Mouse (Mus musculus) kidney, embryonic 16.5 days (tissue): Measurements from ENCODE around the gene Itga3. TPM values are rescaled to one million over a fixed set of nuclear protein-coding genes. Genes with fewer than 3 reads are reported as not detected.
A peak's percentile ranks its signal among the peaks of the same experiment; 100 is the strongest.

ENCODE experiments used
- ATAC-seq: fragments of 200-750 bp; cut with Nextera tagmentation; 2 replicates; pipeline ENCODE4 v1.8.0; 2017; ENCODE audit warnings: moderate TSS enrichment; ENCODE audit not compliant: low FRiP score, low TSS enrichment
- H3K27ac ChIP-seq: fragments of 300-500 bp; sonication (generic); 2 replicates; pipeline ENCODE4 v1.5.1; 2014; ENCODE audit warnings: low read length
- H3K27me3 ChIP-seq: fragments of 300-500 bp; sonication (generic); 2 replicates; pipeline ENCODE4 v1.6.1; 2014; ENCODE audit warnings: low read length, control low read depth, mixed read lengths; ENCODE audit not compliant: insufficient read depth
- H3K36me3 ChIP-seq: fragments of 300-500 bp; sonication (generic); 2 replicates; pipeline ENCODE4 v1.6.1; 2014; ENCODE audit warnings: low read length, control low read depth, mixed read lengths; ENCODE audit not compliant: insufficient read depth
- H3K4me1 ChIP-seq: fragments of 300-500 bp; sonication (generic); 2 replicates; pipeline ENCODE4 v1.6.1; 2014; ENCODE audit warnings: low read length, control low read depth, mixed read lengths; ENCODE audit not compliant: insufficient read depth
- H3K4me2 ChIP-seq: fragments of 300-500 bp; sonication (generic); replicated peaks from 2 replicates; pipeline ENCODE4 v1.6.1; 2014; ENCODE audit warnings: low read depth, low read length
- H3K4me3 ChIP-seq: fragments of 300-500 bp; sonication (generic); 2 replicates; pipeline ENCODE4 v1.5.1; 2014; ENCODE audit warnings: mild to moderate bottlenecking, low read length
- H3K9ac ChIP-seq: fragments of 300-500 bp; sonication (generic); replicated peaks from 2 replicates; pipeline ENCODE4 v1.6.1; 2014; ENCODE audit warnings: low read length
- H3K9me3 ChIP-seq: fragments of 300-500 bp; sonication (generic); 2 replicates; pipeline ENCODE4 v1.6.1; 2016; ENCODE audit warnings: low read length, control low read depth
- whole genome bisulfite sequencing: fragments of 180-500 bp; shearing (Covaris S2); extraction: QIAGEN DNeasy Blood & Tissue Kit; methylation state at CpG from one replicate; pipeline ENCODE4 v1.1.7; 2014; 5-methylcytosine and 5-hydroxymethylcytosine counted together
- polyA plus RNA-seq: library from polyadenylated mRNA; unstranded; fragments of >200 nt; fragmentation: Nextera tagmentation; extraction: Ambion mirVana; gene quantifications from 2 replicates; pipeline ENCODE4 v1.2.1, GENCODE M21; 2015

Itga3 gene
- polyA plus RNA-seq, 1 experiment from 2014 or later, result 25.8 TPM

DNA sequence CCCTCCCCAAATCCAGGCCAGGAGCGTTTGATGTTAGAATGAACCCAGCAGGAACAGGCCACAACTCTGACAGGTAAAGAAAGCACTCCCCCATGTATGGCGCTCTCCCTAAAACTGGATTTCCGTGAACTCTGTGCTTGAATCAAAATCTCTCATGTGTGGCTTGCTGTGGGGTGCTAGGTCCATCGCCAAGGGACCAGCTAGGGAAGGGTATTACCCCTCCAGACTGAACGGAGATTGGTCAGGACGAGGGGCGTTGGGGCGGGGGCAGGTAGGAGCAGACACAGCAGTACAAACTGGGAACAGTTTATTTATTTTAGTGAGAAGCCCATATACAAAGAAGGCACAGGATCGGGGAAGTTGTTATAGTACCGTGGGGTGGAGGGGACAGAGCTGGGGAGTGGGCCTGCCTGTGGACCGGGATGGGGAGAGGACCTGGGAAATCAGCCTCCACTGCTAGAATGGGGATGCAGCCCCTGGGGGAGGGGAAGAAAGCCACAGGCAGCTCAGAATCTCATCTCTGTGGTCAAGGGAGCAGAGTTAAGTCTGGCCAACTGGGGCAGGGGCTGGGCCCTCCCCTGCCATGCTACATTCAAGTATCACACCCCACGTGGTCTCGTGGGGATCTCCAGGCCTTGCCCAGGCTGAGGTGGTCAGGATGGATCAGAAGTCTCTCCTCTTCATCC is 32.3 kb downstream of the Itga3 start:
- Histone ChIP-seq H3K4me1 (peaks cover 22% of the 10 kb centered on the region), H3K36me3 (peaks cover 8% of the 10 kb centered on the region; the same call in 1 of the 2 replicates), H3K4me2 (no peak overlapping the region), H3K27ac (peak overlapping the region; percentile 1; the same call in 1 of the 2 replicates), H3K9me3 (no peaks in the 10 kb centered on the region), H3K9ac (no peak overlapping the region), H3K27me3 (no peaks in the 10 kb centered on the region), H3K4me3 (no peak overlapping the region)
- ATAC-seq, result no peak
- 48% methylated on average over 13 of the region's 13 CpGs for WGBS

DNA sequence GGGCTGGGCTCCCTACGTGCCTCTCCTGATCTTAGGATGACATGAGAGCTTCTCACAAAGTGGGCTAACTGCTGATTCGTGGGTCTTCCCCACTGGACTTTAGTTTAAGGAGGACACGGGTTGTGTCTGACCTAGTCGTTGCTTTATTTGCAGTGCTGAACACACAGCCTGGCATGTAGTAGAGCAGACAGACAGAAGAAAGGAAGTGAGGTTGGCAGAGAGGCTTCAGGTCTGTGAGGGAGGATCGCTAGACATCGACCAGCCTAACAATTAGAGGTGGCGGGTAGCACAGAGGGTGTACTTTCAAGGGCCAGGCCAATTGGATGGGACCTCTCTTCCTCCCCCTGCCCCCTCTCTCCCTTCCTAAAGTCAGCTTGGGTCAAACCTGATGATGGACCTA is 33.0 kb downstream of the Itga3 start:
- no peak overlapping the region for H3K27ac ChIP-seq
- no peak overlapping the region for H3K4me2 ChIP-seq
- H3K9me3 ChIP-seq, result no peaks in the 10 kb centered on the region
- H3K36me3 ChIP-seq, result peaks cover 8% of the 10 kb centered on the region; the same call in 1 of the 2 replicates
- no peaks in the 10 kb centered on the region for H3K27me3 ChIP-seq
- no peak for ATAC-seq
- H3K4me1 ChIP-seq, result peaks cover 22% of the 10 kb centered on the region
- H3K9ac ChIP-seq, result no peak overlapping the region
- H3K4me3 ChIP-seq, result no peak overlapping the region
- WGBS, result 48% methylated on average over 7 of the region's 7 CpGs

DNA sequence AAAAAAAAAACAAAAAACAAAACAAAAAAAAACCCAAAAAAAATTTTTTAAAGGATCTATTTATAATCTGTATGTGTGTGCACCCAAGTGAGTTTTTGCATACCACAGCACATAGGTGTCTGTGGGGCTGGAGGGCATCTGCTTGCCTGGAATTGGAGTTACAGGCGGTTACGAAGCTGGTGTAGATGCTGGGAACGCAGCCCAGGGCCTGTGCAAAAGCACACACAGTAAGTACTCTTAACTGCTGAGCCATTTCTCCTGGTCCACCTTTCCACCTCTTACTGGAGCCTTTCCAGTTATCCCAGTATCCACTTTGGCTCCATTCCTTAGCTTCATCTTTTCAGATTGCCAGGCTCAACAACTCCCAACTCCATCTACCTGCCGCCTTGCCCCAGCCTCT is 33.5 kb downstream of the Itga3 start:
- H3K36me3 ChIP-seq, result peaks cover 8% of the 10 kb centered on the region; the same call in 1 of the 2 replicates
- no peak for ATAC-seq
- H3K27ac ChIP-seq, result no peak overlapping the region
- no peaks in the 10 kb centered on the region for H3K27me3 ChIP-seq
- WGBS, result 90% methylated on average over 4 of the region's 4 CpGs
- no peaks in the 10 kb centered on the region for H3K9me3 ChIP-seq
- H3K4me3 ChIP-seq, result no peak overlapping the region
- no peak overlapping the region for H3K4me2 ChIP-seq
- peaks cover 22% of the 10 kb centered on the region for H3K4me1 ChIP-seq
- no peak overlapping the region for H3K9ac ChIP-seq

DNA sequence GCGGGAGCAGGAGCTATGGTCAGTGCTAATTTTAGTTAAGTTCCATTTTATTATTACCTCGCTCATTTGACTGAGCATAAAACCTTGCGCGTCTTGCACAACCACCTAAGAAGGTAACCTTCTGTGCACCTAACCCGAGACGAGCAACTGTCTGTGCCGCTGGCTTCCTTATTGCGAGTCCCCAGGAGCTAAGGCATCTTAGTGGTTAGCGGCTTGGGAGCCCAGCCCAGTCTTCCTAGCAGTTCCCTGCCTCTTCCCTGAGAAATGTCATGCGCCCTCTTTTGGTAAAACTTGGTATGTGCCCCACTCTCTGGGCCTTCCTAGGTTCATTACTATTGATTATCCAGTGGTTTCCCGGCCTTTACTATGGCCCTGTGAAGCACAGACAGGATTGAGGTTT is 34.5 kb downstream of the Itga3 start:
- WGBS, result under 1% methylated on average over 11 of the region's 11 CpGs
- Histone ChIP-seq H3K4me3 (peak overlapping the region; percentile 70), H3K9ac (peak overlapping the region; percentile 61), H3K4me1 (peaks cover 22% of the 10 kb centered on the region), H3K27ac (peak overlapping the region; percentile 17), H3K4me2 (peak overlapping the region; percentile 74), H3K36me3 (peaks cover 11% of the 10 kb centered on the region; the same call in 1 of the 2 replicates), H3K27me3 (no peaks in the 10 kb centered on the region), H3K9me3 (no peaks in the 10 kb centered on the region)
- peak; percentile 32; the same call in 1 of the 2 replicates for ATAC-seq

DNA sequence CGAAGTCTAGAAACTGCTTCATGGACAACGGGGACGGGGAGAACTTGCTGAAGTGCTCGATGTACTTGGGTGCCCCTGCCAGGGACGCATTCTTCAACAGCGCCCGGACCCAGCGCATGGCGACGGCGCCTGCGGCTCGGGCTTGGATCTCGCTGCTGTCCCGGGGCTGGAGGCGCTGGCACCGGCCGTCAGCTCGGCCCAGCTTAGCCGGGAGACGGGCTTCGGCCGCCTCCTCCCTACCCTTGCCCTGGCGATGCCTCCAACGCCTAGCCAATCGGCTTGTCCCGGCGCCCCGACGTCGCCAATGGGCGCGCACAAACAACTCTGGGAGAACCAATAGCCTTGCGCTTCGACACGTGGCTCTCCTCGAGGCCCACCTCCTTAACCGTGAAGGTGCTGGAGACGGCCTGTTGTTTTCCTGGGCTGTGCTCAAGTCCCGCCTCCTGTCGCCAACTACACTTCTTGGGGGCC is 35.4 kb downstream of the Itga3 start, which contains the start of gene Pdk2:
Gene Pdk2 (minus strand): TSS at position 216 of the 471 bp plus-strand sequence.
- no peaks in the 10 kb centered on the region for H3K27me3 ChIP-seq
- peak within 1 kb of the TSS; percentile 74 for H3K4me2 ChIP-seq
- peaks cover 22% of the 10 kb centered on the region for H3K4me1 ChIP-seq
- WGBS, result under 1% methylated on average over 41 of the region's 41 CpGs
- no peaks in the 10 kb centered on the region for H3K9me3 ChIP-seq
- peak within 1 kb of the TSS; percentile 79 for H3K9ac ChIP-seq
- H3K4me3 ChIP-seq, result peak within 1 kb of the TSS; percentile 70
- peaks cover 11% of the 10 kb centered on the region; the same call in 1 of the 2 replicates for H3K36me3 ChIP-seq
- peak; percentile 94 for ATAC-seq
- peak within 1 kb of the TSS; percentile 84 for H3K27ac ChIP-seq

DNA sequence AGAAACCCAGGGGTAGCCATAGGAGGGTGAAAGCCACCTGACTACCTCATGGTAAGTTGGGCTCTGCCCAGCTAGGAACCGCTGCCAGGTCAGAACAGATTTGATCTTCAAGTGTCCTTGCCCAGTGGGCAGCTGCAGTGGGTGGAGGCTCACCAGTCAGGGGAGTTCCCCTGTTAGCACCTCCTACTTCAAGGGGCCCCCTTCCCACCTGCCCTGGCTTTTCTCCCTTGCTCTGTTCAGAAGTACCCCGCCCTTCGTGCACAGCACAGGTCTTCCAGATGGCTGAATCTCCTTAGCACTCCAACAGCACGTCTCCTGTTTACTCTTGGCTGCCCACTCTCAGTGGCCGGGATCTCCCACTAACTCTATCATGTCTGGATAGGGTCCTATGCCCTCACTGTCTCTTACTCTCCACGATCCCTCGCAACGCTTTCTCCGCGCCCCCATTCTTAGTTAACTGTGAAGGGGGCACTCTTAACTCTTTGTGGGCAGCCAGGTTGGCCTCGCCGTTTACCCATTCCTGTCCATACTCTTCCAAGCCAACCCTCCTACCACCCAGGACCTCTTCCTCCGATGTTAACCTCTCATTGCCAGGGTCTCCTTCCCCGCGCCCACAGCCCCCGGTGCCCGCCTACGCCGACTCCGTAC is 36.0 kb downstream of the Itga3 start:
- peaks cover 22% of the 10 kb centered on the region for H3K4me1 ChIP-seq
- peak; percentile 64 for ATAC-seq
- peak overlapping the region; percentile 84 for H3K27ac ChIP-seq
- peak overlapping the region; percentile 74 for H3K4me2 ChIP-seq
- H3K9ac ChIP-seq, result peak overlapping the region; percentile 79
- peak overlapping the region; percentile 70 for H3K4me3 ChIP-seq
- WGBS, result 2% methylated on average over 20 of the region's 20 CpGs
- no peaks in the 10 kb centered on the region for H3K9me3 ChIP-seq
- no peaks in the 10 kb centered on the region for H3K27me3 ChIP-seq
- peaks cover 11% of the 10 kb centered on the region for H3K36me3 ChIP-seq

DNA sequence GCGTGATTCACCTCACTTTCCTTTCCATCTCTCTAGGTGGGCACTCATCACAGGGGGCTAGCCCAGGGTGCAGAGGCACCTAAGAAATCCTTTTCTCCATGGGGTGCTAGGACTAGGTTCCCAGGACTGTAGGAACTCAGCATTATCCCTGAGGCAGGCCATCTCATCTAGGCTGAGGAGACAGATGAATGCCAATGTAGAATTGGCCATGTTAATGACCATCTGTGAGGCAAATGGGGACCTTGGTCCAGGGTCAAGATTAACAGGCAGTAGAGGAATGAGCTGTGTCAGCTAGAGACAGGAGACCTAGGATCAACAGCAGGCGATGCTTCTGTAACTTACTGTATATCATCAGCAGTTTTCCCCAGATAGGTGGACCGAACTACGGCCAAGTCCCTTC is 36.8 kb downstream of the Itga3 start:
- no peaks in the 10 kb centered on the region for H3K27me3 ChIP-seq
- peaks cover 22% of the 10 kb centered on the region for H3K4me1 ChIP-seq
- no peaks in the 10 kb centered on the region for H3K9me3 ChIP-seq
- WGBS, result 74% methylated on average over 4 of the region's 4 CpGs
- peak overlapping the region; percentile 79 for H3K9ac ChIP-seq
- no peak for ATAC-seq
- peak overlapping the region; percentile 74 for H3K4me2 ChIP-seq
- H3K4me3 ChIP-seq, result peak overlapping the region; percentile 70
- H3K27ac ChIP-seq, result peak overlapping the region; percentile 84
- peaks cover 9% of the 10 kb centered on the region for H3K36me3 ChIP-seq

DNA sequence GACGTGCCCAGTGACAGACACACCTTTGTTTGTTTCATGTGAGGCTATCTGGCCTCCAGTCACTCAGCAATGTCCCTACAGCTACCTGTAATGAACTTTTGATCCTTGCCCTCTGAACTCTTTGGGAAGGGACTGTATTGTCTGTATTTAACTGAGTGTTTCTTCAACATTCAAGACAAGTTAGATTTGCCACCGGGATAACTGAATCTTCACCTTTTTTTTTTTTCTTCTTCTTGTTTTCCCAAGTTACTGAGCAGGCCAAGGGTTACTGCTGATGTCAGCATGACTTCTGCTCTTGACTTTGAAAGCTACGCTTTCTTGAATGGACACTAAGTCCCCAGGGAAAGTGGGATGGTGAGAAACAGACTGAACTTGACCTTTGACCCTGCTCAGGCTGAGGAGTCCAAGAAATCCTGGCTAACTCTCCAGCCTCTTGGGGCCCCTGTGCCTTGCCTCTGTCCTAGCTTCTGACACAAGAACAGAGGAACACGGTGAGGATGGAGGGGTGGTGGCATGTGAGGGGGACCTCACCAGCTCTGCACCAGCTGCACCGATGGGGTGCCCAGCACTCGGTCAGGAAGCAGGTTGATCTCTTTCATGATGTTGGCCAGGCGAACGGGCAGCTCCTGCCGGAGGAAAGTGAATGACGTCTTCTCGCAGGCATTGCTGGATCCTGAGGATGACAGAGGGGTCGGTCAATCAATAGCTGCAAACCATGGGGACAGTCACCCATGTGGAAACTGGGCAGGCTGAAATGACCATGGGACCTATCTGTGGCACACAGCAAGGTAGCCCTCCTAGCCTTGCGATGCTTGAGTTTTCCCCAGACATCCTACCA is 37.6 kb downstream of the Itga3 start:
- Histone ChIP-seq H3K4me1 (peaks cover 20% of the 10 kb centered on the region), H3K27ac (peak overlapping the region; percentile 2; the same call in 1 of the 2 replicates), H3K36me3 (peaks cover 6% of the 10 kb centered on the region), H3K9me3 (no peaks in the 10 kb centered on the region), H3K4me2 (no peak overlapping the region), H3K4me3 (no peak overlapping the region), H3K9ac (no peak overlapping the region), H3K27me3 (no peaks in the 10 kb centered on the region)
- 78% methylated on average over 13 of the region's 13 CpGs for WGBS
- ATAC-seq, result no peak

DNA sequence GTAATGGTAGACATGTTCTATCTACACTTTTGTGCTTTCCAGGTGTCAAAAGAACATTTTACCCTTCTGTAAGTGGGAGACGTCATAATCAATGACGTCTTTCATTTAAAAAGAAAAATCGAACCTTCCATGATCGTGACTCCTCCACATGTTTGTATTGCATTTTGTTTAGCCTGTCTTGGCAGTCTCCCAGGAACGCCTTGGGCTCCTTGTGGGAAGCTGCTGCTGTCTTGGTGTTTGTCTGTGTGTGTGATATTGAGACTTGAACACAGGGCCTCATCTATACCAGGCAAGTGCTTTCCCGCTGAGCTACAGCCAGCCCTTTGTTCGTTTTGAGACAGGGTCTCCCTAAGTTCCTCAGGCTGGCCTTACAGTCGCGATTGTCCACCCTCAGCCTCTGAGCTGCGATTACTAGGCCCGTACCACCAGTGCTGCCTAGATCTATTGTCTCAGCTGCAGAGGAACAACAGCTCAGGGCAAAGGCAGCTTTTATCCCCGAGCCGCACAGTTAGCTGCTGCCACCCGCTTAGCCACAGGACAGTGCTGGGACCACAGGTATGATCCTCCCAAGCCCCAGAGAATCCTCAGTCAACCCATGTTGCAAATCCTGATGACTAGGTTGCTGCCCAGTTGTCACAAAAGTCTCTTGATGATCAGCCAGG is 38.3 kb downstream of the Itga3 start:
- Histone ChIP-seq H3K4me1 (peaks cover 28% of the 10 kb centered on the region), H3K27ac (no peak overlapping the region; the same call in 1 of the 2 replicates), H3K4me3 (no peak overlapping the region), H3K9ac (no peak overlapping the region), H3K9me3 (no peaks in the 10 kb centered on the region), H3K27me3 (no peaks in the 10 kb centered on the region), H3K4me2 (no peak overlapping the region), H3K36me3 (peaks cover 6% of the 10 kb centered on the region)
- WGBS, result 80% methylated on average over 14 of the region's 14 CpGs
- ATAC-seq, result no peak
